Mouse (Mus musculus): ENCODE data around the gene S100a6. TPM values are rescaled to one million over a fixed set of nuclear protein-coding genes. Genes with fewer than 3 reads are reported as not detected.

S100a6 gene
- polyA plus RNA-seq, 1 experiment from 2014 or later: 334 TPM

DNA sequence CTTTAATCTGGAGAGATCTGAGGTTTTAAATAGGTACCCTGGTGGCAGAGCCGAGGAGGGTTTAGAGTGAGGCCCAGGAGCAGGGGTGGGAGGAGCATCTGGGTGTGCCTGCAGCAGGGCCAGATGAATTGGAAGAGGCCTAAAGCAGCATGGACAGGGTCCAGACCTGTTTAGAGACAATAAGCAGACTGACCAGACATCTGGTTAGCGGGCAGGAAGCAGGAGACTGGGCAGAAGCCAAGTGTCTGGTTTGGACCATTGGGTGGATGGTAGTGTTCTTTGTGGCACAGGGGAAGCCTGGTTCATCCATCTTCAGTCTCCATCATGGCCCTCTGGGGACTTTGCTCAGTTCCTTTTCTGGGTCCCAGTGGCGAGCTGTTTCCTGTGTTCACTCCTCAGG, 28.8 kb upstream of the S100a6 start:
- WGBS: 51% methylated on average over 3 of the region's 3 CpGs
- H3K36me3 ChIP-seq (ENCODE audit: control insufficient read depth, insufficient read depth, low read length): no peaks in the 10 kb centered on the region

DNA sequence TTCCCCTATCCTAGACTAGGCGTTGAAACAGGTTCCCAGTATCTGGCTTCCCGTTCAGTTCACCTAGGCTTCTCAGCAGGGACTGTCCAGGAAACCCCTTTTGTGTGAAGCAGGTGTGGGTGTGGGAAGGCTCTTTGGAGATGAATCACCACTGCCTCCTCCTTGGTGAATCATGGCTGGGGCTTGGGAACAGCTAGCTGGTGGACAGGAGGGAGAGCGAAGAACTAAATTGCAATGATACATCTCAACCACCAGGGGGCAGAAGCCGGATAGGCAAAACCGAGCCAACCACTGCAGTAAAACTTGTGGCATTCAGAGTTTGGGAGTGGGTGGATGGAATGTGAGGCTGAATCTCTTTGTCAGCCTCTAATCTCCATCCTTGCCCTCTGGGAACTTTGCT, 27.1 kb upstream of the S100a6 start:
- Histone ChIP-seq H3K4me2 (ENCODE audit: low read depth, low read length) (no peak overlapping the region), H3K27ac (replicated peaks; ENCODE audit: low read depth, low read length) (peak overlapping the region; percentile 54; the same call in 1 of the 2 replicates), H3K4me1 (ENCODE audit: control insufficient read depth, insufficient read depth, low read length) (no peaks in the 10 kb centered on the region), H3K36me3 (ENCODE audit: control insufficient read depth, insufficient read depth, low read length) (no peaks in the 10 kb centered on the region), H3K27me3 (replicated peaks; ENCODE audit: control insufficient read depth, insufficient read depth, low read length) (no peaks in the 10 kb centered on the region), H3K9me3 (ENCODE audit: control insufficient read depth, low read length) (0 out of 2 replicates have a peak, but pooled peaks cover 5% of the 10 kb centered on the region), H3K9ac (ENCODE audit: low read depth, low read length) (no peak overlapping the region; the same call in 1 of the 2 replicates), H3K4me3 (ENCODE audit: low read depth, low read length) (no peak overlapping the region)
- ATAC-seq (ENCODE audit: low read depth) (peak; percentile 60), DNase-seq (ENCODE audit: low spot score) (peak; percentile 87)
- 28% methylated on average over 5 of the region's 5 CpGs for WGBS

More for the DNA sequence above, 28.8 kb upstream of the S100a6 start:
- 0 out of 2 replicates have a peak, but pooled peaks cover 5% of the 10 kb centered on the region for H3K9me3 ChIP-seq (ENCODE audit: control insufficient read depth, low read length)
- H3K4me1 ChIP-seq (ENCODE audit: control insufficient read depth, insufficient read depth, low read length): peaks cover 5% of the 10 kb centered on the region
- ATAC-seq (ENCODE audit: low read depth) (no peak), DNase-seq (ENCODE audit: low spot score) (no peak)
- no peak overlapping the region for H3K4me2 ChIP-seq (ENCODE audit: low read depth, low read length)
- H3K9ac ChIP-seq (ENCODE audit: low read depth, low read length): no peak overlapping the region
- no peak overlapping the region for H3K27ac ChIP-seq (replicated peaks; ENCODE audit: low read depth, low read length)
- no peaks in the 10 kb centered on the region for H3K27me3 ChIP-seq (replicated peaks; ENCODE audit: control insufficient read depth, insufficient read depth, low read length)
- no peak overlapping the region for H3K4me3 ChIP-seq (ENCODE audit: low read depth, low read length)

DNA sequence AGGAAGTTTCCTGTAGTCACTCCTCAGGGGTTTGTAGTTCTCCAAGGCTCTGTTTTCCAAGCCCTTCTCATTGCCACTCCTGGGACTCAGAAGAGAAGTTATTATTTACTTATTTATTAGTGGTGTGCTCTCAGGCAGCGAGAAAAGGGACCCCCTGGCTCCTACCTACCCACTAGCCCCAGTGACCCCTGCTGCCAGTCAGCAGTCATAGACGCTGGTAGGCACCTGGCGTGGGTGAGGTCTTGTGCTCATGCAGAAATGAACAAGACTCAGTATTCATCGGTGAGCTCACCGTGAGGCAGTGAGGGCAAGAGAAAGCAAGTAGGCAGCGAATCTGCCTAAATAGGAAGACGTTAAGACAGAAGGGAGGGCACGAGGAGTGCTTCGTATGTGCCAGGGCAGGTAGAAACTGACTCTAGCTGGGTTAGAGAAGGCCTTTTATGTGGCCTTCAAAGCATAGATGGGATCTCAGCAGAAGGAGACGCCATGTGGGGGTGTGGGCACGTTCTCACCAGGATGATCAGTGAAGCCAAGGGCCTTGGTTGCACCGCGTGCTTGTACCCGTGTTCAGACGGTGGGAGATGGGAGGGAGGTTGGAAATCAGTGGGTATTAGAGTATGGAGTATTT, 26.6 kb upstream of the S100a6 start:
- no peak overlapping the region for H3K4me3 ChIP-seq (ENCODE audit: low read depth, low read length)
- no peaks in the 10 kb centered on the region for H3K4me1 ChIP-seq (ENCODE audit: control insufficient read depth, insufficient read depth, low read length)
- 0 out of 2 replicates have a peak, but pooled peaks cover 5% of the 10 kb centered on the region for H3K9me3 ChIP-seq (ENCODE audit: control insufficient read depth, low read length)
- H3K9ac ChIP-seq (ENCODE audit: low read depth, low read length): no peak overlapping the region; the same call in 1 of the 2 replicates
- peak overlapping the region; percentile 54 for H3K27ac ChIP-seq (replicated peaks; ENCODE audit: low read depth, low read length)
- ATAC-seq (ENCODE audit: low read depth) (no peak), DNase-seq (ENCODE audit: low spot score) (no peak)
- H3K36me3 ChIP-seq (ENCODE audit: control insufficient read depth, insufficient read depth, low read length): no peaks in the 10 kb centered on the region
- H3K27me3 ChIP-seq (replicated peaks; ENCODE audit: control insufficient read depth, insufficient read depth, low read length): no peaks in the 10 kb centered on the region
- H3K4me2 ChIP-seq (ENCODE audit: low read depth, low read length): no peak overlapping the region
- 84% methylated on average over 15 of the region's 15 CpGs for WGBS

DNA sequence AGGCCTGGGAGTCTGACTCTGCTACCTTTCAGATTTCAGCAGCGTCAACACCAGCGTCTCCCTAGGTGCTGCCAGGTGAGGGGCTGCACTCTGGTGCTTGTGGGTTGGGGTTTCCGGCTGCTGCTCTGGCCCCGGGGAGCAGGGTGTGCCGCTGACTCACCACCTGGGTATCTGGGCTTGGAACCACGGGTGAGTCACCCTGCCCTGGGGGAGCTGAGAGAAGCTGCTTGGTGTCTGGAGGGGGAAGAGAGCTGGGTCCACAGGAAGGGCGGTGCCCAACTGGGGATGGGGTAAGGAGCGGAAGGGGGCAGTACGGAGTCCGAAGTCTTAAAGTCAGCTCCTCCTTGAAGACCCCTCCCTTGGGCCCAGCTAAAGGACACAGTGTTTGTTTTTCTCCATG, 25.8 kb upstream of the S100a6 start:
- WGBS: 65% methylated on average over 8 of the region's 10 CpGs
- Histone ChIP-seq H3K36me3 (ENCODE audit: control insufficient read depth, insufficient read depth, low read length) (no peaks in the 10 kb centered on the region), H3K4me3 (ENCODE audit: low read depth, low read length) (no peak overlapping the region), H3K9ac (ENCODE audit: low read depth, low read length) (no peak overlapping the region), H3K9me3 (ENCODE audit: control insufficient read depth, low read length) (0 out of 2 replicates have a peak, but pooled peaks cover 4% of the 10 kb centered on the region), H3K4me1 (ENCODE audit: control insufficient read depth, insufficient read depth, low read length) (no peaks in the 10 kb centered on the region), H3K4me2 (ENCODE audit: low read depth, low read length) (no peak overlapping the region), H3K27ac (replicated peaks; ENCODE audit: low read depth, low read length) (peak overlapping the region; percentile 53; the same call in 1 of the 2 replicates), H3K27me3 (replicated peaks; ENCODE audit: control insufficient read depth, insufficient read depth, low read length) (no peaks in the 10 kb centered on the region)
- DNase-seq (ENCODE audit: low spot score): peak; percentile 77
- ATAC-seq (ENCODE audit: low read depth): peak; percentile 59

DNA sequence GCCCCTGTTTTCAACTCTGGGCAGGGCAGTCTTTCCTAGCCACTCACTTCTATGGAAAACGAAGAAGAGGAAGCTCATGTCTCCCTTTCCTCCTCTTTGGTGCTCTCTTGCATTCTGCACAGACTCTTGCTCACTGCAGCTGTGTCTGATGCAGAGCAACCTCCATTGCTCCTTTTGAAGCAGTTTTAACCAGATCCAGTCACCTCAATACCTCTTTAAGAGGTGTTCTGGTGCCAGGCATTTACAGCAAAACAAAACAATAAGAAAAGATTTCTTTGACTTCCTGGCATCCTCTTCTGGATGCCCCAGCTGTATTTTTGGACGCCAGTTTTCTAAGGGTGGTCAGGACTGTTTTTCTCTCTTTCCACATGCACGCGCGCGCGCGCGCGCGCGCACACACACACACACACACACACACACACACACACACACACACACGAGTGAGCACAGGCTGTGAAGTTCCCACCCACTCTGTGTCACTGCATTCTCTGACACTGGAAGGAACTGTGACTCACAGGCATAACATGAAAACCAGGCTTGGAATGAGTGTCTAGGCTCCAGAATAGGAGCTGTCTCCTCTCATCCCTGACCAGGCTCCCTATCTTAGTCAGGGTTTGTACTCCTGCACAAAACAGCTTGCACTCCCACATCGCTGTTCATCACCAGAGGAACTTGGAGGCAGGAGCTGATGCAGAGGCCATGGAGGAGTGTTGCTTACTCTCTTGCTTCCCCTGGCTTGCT, 25.2 kb upstream of the S100a6 start:
- no peaks in the 10 kb centered on the region for H3K27me3 ChIP-seq (replicated peaks; ENCODE audit: control insufficient read depth, insufficient read depth, low read length)

DNA sequence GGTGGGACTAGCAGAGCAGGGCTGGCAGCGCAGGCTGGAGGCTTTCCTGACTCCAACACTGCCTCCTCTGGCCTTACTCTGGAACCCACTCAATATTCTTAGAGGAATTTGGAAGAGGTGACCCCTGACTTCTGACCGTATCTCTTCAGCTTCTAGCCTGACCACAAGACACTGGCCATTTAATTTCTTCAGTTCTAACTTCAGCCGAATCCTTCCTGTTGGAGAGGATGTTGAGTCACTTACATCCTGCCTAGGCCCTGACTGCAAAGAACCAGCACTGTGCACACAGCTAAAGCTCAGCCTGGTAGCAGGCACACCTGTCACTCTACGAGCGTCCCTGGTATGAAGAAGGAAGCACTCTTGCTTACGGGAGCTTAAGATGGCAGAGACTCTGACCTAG, 23.3 kb upstream of the S100a6 start:
- no peak overlapping the region for H3K4me3 ChIP-seq (ENCODE audit: low read depth, low read length)
- H3K4me2 ChIP-seq (ENCODE audit: low read depth, low read length): no peak overlapping the region
- H3K36me3 ChIP-seq (ENCODE audit: control insufficient read depth, insufficient read depth, low read length): no peaks in the 10 kb centered on the region
- ATAC-seq (ENCODE audit: low read depth) (no peak), DNase-seq (ENCODE audit: low spot score) (no peak)
- H3K9ac ChIP-seq (ENCODE audit: low read depth, low read length): no peak overlapping the region
- H3K27ac ChIP-seq (replicated peaks; ENCODE audit: low read depth, low read length): no peak overlapping the region
- H3K9me3 ChIP-seq (ENCODE audit: control insufficient read depth, low read length): no peaks in the 10 kb centered on the region
- WGBS: 76% methylated on average over 6 of the region's 6 CpGs
- H3K4me1 ChIP-seq (ENCODE audit: control insufficient read depth, insufficient read depth, low read length): no peaks in the 10 kb centered on the region
- no peaks in the 10 kb centered on the region for H3K27me3 ChIP-seq (replicated peaks; ENCODE audit: control insufficient read depth, insufficient read depth, low read length)

More for the DNA sequence above, 25.2 kb upstream of the S100a6 start:
- H3K4me2 ChIP-seq (ENCODE audit: low read depth, low read length): no peak overlapping the region
- H3K27ac ChIP-seq (replicated peaks; ENCODE audit: low read depth, low read length): peak overlapping the region; percentile 53; the same call in 1 of the 2 replicates
- DNase-seq (ENCODE audit: low spot score): peak; percentile 42
- no peak overlapping the region for H3K4me3 ChIP-seq (ENCODE audit: low read depth, low read length)
- no peaks in the 10 kb centered on the region for H3K36me3 ChIP-seq (ENCODE audit: control insufficient read depth, insufficient read depth, low read length)
- no peak overlapping the region for H3K9ac ChIP-seq (ENCODE audit: low read depth, low read length)
- no peaks in the 10 kb centered on the region for H3K4me1 ChIP-seq (ENCODE audit: control insufficient read depth, insufficient read depth, low read length)
- ATAC-seq (ENCODE audit: low read depth): no peak
- WGBS: 86% methylated on average over 14 of the region's 14 CpGs
- H3K9me3 ChIP-seq (ENCODE audit: control insufficient read depth, low read length): no peaks in the 10 kb centered on the region

DNA sequence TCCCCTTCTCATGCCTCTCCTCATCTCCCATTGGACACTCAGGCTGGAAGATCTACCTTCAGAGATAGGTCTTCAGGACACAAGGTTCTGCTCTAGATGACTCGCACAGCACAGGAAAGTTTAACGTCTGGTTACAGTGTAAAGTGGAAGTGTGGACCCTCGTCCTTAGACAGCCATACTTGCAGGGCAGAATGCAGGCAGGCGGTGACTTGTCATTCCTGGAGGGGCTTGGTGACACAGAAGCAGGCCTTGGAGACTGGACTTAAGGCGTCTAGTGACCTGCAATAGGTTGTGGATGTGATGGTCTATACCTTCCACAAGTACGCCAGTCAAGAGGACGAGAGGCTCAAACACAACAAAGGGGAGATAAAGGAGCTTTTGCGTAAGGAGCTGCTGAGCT, 22.7 kb upstream of the S100a6 start, which contains the start of gene S100a2:
TSS of gene S100a2 (plus strand) at position 301 of the 400 bp plus-strand sequence.
- WGBS: 82% methylated on average over 8 of the region's 8 CpGs

DNA sequence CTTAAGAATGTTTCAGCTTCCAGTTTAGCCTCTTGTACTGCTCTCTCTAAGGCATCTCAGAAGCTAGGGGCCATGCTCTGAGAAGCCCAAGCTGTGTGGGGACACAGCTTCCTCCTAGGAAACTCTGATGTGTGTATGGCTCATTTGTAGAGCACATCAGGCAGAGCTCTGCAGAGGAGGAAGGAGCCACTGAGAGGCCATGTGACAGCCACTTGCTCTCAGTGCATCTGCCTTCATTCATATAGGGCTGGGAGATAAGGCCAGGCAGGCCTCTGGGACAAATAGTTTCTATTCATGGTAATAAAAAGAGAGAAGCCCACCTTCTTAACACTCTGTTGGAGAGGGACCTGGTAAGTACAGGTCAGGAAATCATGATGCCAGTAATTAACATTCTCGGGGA, 18.2 kb upstream of the S100a6 start:
- no peaks in the 10 kb centered on the region for H3K4me1 ChIP-seq (ENCODE audit: control insufficient read depth, insufficient read depth, low read length)
- 38% methylated on average over 1 of the region's 1 CpGs for WGBS
- H3K9ac ChIP-seq (ENCODE audit: low read depth, low read length): no peak overlapping the region
- no peak for DNase-seq (ENCODE audit: low spot score)
- no peak overlapping the region for H3K27ac ChIP-seq (replicated peaks; ENCODE audit: low read depth, low read length)
- no peaks in the 10 kb centered on the region for H3K27me3 ChIP-seq (replicated peaks; ENCODE audit: control insufficient read depth, insufficient read depth, low read length)
- H3K9me3 ChIP-seq (ENCODE audit: control insufficient read depth, low read length): no peaks in the 10 kb centered on the region
- no peak for ATAC-seq (ENCODE audit: low read depth)
- no peak overlapping the region for H3K4me2 ChIP-seq (ENCODE audit: low read depth, low read length)
- H3K4me3 ChIP-seq (ENCODE audit: low read depth, low read length): no peak overlapping the region
- H3K36me3 ChIP-seq (ENCODE audit: control insufficient read depth, insufficient read depth, low read length): no peaks in the 10 kb centered on the region

More for the DNA sequence above, 22.7 kb upstream of the S100a6 start, which contains the start of gene S100a2:
- no peak within 1 kb of the TSS for H3K4me3 ChIP-seq (ENCODE audit: low read depth, low read length)
- H3K27ac ChIP-seq (replicated peaks; ENCODE audit: low read depth, low read length): no peak within 1 kb of the TSS
- H3K27me3 ChIP-seq (replicated peaks; ENCODE audit: control insufficient read depth, insufficient read depth, low read length): no peaks in the 10 kb centered on the region
- H3K36me3 ChIP-seq (ENCODE audit: control insufficient read depth, insufficient read depth, low read length): no peaks in the 10 kb centered on the region
- H3K4me2 ChIP-seq (ENCODE audit: low read depth, low read length): no peak within 1 kb of the TSS
- no peaks in the 10 kb centered on the region for H3K9me3 ChIP-seq (ENCODE audit: control insufficient read depth, low read length)
- H3K4me1 ChIP-seq (ENCODE audit: control insufficient read depth, insufficient read depth, low read length): no peaks in the 10 kb centered on the region
- no peak within 1 kb of the TSS for H3K9ac ChIP-seq (ENCODE audit: low read depth, low read length)
- DNase-seq (ENCODE audit: low spot score) (no peak), ATAC-seq (ENCODE audit: low read depth) (no peak)
